Mouse (Mus musculus) heart, adult 2 months (tissue): ENCODE measurements around the gene Icosl. TPM values are rescaled to one million over a fixed set of nuclear protein-coding genes. Genes with fewer than 3 reads are reported as not detected.
"Not testable (repeated sequence)": the region's sequence is repeated elsewhere in the genome, so short reads cannot be mapped to it uniquely, and the experiment has no call there.

Experiments used
- DNase-seq, 2 experiments: peaks; one replicate each; pipeline ENCODE4 v3.0.0; 2021
- H3K27ac ChIP-seq: fragments of 200-600 bp; 2 replicates; pipeline ENCODE4 v1.8.1; 2022
- H3K27me3 ChIP-seq: fragments of 200-500 bp; 2 replicates; pipeline ENCODE4 v1.6.1; 2012; ENCODE audit warnings: mild to moderate bottlenecking, low read length, inconsistent platforms, mixed read lengths; ENCODE audit not compliant: control insufficient read depth, insufficient read depth
- H3K36me3 ChIP-seq: fragments of 200-500 bp; 2 replicates; pipeline ENCODE4 v1.6.1; 2012; ENCODE audit warnings: low read length, inconsistent platforms; ENCODE audit not compliant: control insufficient read depth, insufficient read depth
- H3K4me1 ChIP-seq: fragments of 200-500 bp; 2 replicates; pipeline ENCODE4 v1.6.1; 2011; ENCODE audit warnings: low read length; ENCODE audit not compliant: control insufficient read depth, insufficient read depth
- H3K4me3 ChIP-seq: fragments of 200-600 bp; 2 replicates; pipeline ENCODE4 v1.8.1; 2022
- H3K79me2 ChIP-seq: fragments of 200-500 bp; replicated peaks from 2 replicates; pipeline ENCODE4 v1.6.1; 2012; ENCODE audit warnings: mild to moderate bottlenecking, inconsistent platforms, low read length, moderate library complexity, mixed read lengths; ENCODE audit not compliant: control insufficient read depth, insufficient read depth
- H3K9ac ChIP-seq: fragments of 200-500 bp; 2 replicates; pipeline ENCODE4 v1.6.1; 2012; ENCODE audit warnings: low read depth, mild to moderate bottlenecking, control low read depth, inconsistent platforms, low read length, mixed read lengths
- CTCF ChIP-seq: fragments of 200-600 bp; IDR thresholded peaks from 2 replicates; pipeline ENCODE4 v1.8.1; 2022; ENCODE audit warnings: antibody characterized with exemption, mild to moderate bottlenecking, moderate library complexity
- EP300 ChIP-seq: fragments of 200-500 bp; IDR thresholded peaks from 2 replicates; pipeline ENCODE4 v1.6.1; 2011; ENCODE audit warnings: low read depth, low read length, control low read depth; ENCODE audit not compliant: insufficient read depth
- POLR2A ChIP-seq: fragments of 200-500 bp; IDR thresholded peaks from 2 replicates; pipeline ENCODE4 v1.6.1; 2011; ENCODE audit warnings: mild to moderate bottlenecking, low read depth, low read length, control low read depth; ENCODE audit not compliant: insufficient read depth
- WGBS: fragments of 180-500 bp; shearing (Covaris S2); methylation state at CpG from one replicate; pipeline ENCODE4 v1.1.7; 2018; 5-methylcytosine and 5-hydroxymethylcytosine counted together
- intact Hi-C: fragments of 180-260 bp; cut with DNase I; formaldehyde crosslinking; loops from one replicate; pipeline ENCODE4 v1.15.1; 2025
- long read RNA-seq: library from polyadenylated mRNA; stranded (forward); transcript quantifications from one replicate; pipeline ENCODE4 v2.0.0, GENCODE M21; 2021
- polyA plus RNA-seq: library from polyadenylated mRNA; depleted of rRNA; stranded (reverse); fragments of >200 nt; gene quantifications from 2 replicates; pipeline ENCODE4 v1.2.3, GENCODE M21; 2012; rRNA removed
- total RNA-seq, 2 experiments: library from RNA; stranded (reverse); gene quantifications; 2 replicates each; pipeline ENCODE4 v1.2.3; 2021

Icosl gene
- total RNA-seq (1 to 10 TPM; 5.8 to 7.6 TPM), polyA plus RNA-seq (8.4 and 9.2 TPM in 2 replicates)
- long read RNA-seq, partial matches to known transcripts = 1 of 4 reads
- long read RNA-seq, other reads (novel, unspliced or antisense) = 1 of 4 reads

GRCm38 (mm10) chr10:78069101-78070011, at the start of gene Icosl:
Gene Icosl (plus strand): TSS chr10:78069302.
- peak; percentile 88 to 91 for DNase-seq
- TF ChIP-seq EP300 = peak; percentile 39; the same call in 1 of the 2 replicates
- peak; percentile 83 for TF ChIP-seq CTCF
- TF ChIP-seq POLR2A = peak; percentile 82
- intact Hi-C loops = loop anchor here (1.0 to 5.0 kb wide), 2 partner anchors 42 to 91 kb away; no protein-coding TSS in a partner anchor
- Histone ChIP-seq H3K4me1 (no peaks in the 10 kb centered on the region; the same call in 1 of the 2 replicates), H3K79me2 (no peaks in the 10 kb centered on the region), H3K4me3 (peak within 1 kb of the TSS; percentile 89), H3K27ac (peak within 1 kb of the TSS; percentile 83), H3K9ac (peak within 1 kb of the TSS; percentile 73), H3K36me3 (no peaks in the 10 kb centered on the region), H3K27me3 (no peaks in the 10 kb centered on the region)
- under 1% methylated on average over 66 of the region's 66 CpGs for WGBS

- H3K79me2 ChIP-seq, H3K27ac ChIP-seq, H3K4me3 ChIP-seq, H3K27me3 ChIP-seq, H3K4me1 ChIP-seq, DNase-seq, H3K36me3 ChIP-seq, intact Hi-C loops, H3K9ac ChIP-seq: not testable (repeated sequence)
- 98% methylated on average over 7 of the region's 11 CpGs for WGBS
These were observed 49.1 kb upstream of the Icosl start for GRCm38 (mm10) chr10:78019984-78020383.

- 59% methylated on average over 6 of the region's 8 CpGs for WGBS
- not testable (repeated sequence) for H3K27ac ChIP-seq
These were observed 43.6 kb upstream of the Icosl start for GRCm38 (mm10) chr10:78025453-78025852.

GRCm38 (mm10) chr10:78028129-78028528, 41.0 kb upstream of the Icosl start:
- intact Hi-C loops = loop anchor here (5.0 kb wide), 2 partner anchors 39 to 46 kb away; partner anchors contain the start of gene Icosl
- Histone ChIP-seq H3K27ac (no peak overlapping the region), H3K27me3 (no peaks in the 10 kb centered on the region), H3K9ac (no peak overlapping the region), H3K4me1 (no peaks in the 10 kb centered on the region; the same call in 1 of the 2 replicates), H3K4me3 (no peak overlapping the region), H3K36me3 (no peaks in the 10 kb centered on the region), H3K79me2 (no peaks in the 10 kb centered on the region)
- TF ChIP-seq POLR2A (no peak), EP300 (peak; percentile 83; the same call in 1 of the 2 replicates), CTCF (peak; percentile 94)
- peak; percentile 66 to 75 for DNase-seq
- 4% methylated on average over 5 of the region's 5 CpGs for WGBS

More at GRCm38 (mm10) chr10:78025453-78025852, 43.6 kb upstream of the Icosl start:
- H3K27me3 ChIP-seq, H3K36me3 ChIP-seq, H3K4me1 ChIP-seq, H3K79me2 ChIP-seq, DNase-seq, H3K4me3 ChIP-seq, H3K9ac ChIP-seq: not testable (repeated sequence)
- intact Hi-C loops = loop anchor here (5.0 kb wide), 2 partner anchors 42 to 43 kb away; partner anchors contain the start of gene Icosl
- peak; percentile 53 for TF ChIP-seq CTCF

- Histone ChIP-seq H3K27me3 (no peaks in the 10 kb centered on the region), H3K27ac (no peak overlapping the region), H3K4me3 (no peak overlapping the region), H3K9ac (no peak overlapping the region), H3K4me1 (no peaks in the 10 kb centered on the region; the same call in 1 of the 2 replicates), H3K79me2 (no peaks in the 10 kb centered on the region), H3K36me3 (no peaks in the 10 kb centered on the region)
- intact Hi-C loops = loop anchor here (5.0 kb wide), 2 partner anchors 38 to 47 kb away; partner anchors contain the start of gene Icosl
- WGBS = 92% methylated on average over 1 of the region's 1 CpGs
- TF ChIP-seq EP300 (no peak), CTCF (no peak), POLR2A (no peak)
- no peak for DNase-seq
These were observed 40.0 kb upstream of the Icosl start for GRCm38 (mm10) chr10:78029080-78029479.

- Histone ChIP-seq H3K79me2 (no peaks in the 10 kb centered on the region), H3K4me1 (no peaks in the 10 kb centered on the region; the same call in 1 of the 2 replicates), H3K27ac (no peak overlapping the region), H3K36me3 (no peaks in the 10 kb centered on the region), H3K9ac (no peak overlapping the region), H3K4me3 (no peak overlapping the region), H3K27me3 (no peaks in the 10 kb centered on the region)
- no peak for DNase-seq
- TF ChIP-seq CTCF (no peak), EP300 (no peak), POLR2A (no peak)
- WGBS = 77% methylated on average over 2 of the region's 2 CpGs
- intact Hi-C loops = no loop called here
These were observed 37.1 kb upstream of the Icosl start for GRCm38 (mm10) chr10:78031987-78032386.
